Mouse (Mus musculus) Muller cell, postnatal 12 days (primary cell): Measurements from ENCODE around the gene Tmem238.

Experiments used
- DNase-seq: peaks from one replicate; pipeline ENCODE4 v3.0.0-alpha.2; 2015; ENCODE audit errors: inconsistent ontology term

Gene Tmem238

DNA sequence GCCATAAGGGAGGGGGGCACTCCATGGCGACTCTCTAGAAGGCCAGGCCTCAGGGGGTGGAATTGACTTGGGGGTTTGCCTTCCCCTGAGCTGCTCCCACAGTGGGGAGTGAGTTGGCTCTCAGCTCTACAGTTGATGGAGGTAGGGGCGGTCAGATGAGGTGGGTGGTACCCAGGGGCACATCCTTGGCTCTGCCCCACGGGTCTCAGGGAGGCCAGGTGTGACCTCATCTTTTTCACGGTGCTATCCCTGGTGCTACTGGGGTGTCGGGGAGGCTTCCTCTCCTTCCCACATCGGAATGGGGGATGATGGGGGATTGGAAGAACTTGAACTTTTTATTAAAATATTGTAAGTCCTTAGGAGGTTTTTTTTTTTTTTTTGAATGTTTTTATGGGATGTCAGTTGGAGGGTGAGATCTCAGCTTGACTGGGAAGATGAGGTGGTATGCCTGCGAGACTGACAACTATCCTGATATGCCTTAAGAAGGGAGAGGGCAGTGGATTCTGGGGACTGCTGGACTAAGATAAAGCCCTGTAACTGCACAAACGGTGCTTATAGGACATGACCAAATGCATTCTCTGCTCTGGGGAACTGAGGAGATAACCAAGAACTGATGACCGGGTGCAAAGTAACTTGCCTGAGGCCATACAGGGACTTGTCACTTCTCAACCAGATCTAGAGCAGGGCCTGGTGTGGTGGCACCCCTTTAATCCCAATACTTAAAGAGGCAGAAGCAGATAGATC lies 42.1 kb downstream of the Tmem238 start:
- DNase-seq, result no peak

DNA sequence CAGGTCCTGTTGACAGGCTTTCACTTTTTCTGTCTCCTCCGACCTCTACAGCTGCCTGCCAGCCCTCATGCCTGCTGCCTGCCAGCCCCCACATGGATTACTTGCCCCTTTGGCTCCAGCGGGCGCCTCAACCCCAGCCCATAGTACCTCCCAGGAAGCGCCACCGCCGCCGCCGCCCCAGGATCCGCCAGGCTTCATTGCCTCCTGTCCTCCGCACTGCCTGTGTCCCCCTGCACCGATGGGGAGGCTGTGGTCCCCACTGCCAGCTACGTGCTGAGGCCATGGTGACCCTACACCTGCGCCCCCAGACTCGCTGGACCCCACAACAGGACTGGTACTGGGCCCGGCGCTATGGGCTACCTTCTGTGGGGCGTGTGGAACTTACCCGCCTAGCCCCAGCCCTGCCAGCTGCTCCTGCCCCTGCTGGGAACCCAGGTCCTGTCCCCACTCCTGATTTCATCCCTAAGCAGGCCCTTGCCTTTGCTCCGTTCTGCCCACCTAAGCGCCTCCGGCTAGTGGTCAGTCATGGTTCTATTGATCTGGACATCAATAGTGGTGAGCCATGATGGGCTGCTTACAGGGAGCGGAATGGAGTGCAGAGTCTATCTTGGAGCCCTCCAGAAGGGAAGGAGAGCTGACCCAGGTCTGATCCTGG lies 43.0 kb downstream of the Tmem238 start:
- DNase-seq, result no peak

DNA sequence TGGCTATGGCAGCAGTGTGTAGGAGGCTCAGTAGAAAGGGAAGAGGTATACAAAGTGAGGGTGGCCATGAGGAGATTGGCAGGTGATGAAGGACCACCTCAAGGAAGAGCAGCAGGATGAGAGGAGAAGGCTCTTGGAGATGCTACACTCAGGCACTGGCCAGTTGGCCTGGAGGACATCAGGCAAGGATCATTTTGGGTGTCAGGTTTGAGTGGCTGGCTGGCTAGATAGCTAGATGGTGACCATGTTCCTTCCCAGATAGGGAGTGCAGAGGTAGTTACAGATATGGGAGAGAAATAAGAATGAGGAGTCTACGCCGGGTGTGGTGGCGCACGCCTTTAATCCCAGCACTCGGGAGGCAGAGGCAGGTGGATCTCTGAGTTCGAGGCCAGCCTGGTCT lies 44.6 kb downstream of the Tmem238 start:
- DNase-seq, result no peak

DNA sequence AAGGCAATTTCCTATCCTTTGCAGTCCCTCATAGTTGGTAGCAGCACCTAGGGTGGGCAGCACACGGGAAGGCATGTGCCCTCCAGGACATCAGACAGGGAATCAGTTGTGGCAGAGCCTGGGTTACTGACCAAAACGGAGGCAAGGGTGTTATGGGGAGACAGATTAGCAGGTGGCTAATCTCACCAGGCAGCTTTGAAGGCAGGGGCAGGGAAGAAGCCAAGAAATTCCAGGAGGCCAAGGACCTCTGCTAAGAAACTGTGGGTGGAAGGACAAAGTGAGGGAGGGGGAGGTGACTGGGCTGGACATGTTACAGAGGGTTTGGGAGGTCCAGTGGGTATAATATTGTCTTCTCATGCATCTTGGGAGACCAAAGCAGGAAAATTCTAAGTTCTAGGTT lies 46.1 kb downstream of the Tmem238 start:
- no peak for DNase-seq

DNA sequence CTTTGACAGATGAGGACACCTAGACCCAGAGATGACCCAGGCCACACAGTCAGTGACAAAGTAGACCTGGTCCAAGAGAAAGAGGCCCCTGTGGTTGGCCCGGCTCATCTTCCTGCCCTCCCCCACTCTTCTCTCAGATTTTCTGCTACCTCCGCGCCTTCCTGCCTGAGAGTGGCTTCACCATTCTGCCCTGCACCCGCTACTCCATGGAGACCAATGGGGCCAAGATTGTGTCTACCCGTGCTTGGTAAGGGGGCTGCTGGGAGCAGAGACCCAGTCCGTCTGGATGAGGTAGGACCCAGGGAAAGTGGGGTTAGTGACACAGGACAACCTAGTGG lies 47.0 kb downstream of the Tmem238 start:
- no peak for DNase-seq

DNA sequence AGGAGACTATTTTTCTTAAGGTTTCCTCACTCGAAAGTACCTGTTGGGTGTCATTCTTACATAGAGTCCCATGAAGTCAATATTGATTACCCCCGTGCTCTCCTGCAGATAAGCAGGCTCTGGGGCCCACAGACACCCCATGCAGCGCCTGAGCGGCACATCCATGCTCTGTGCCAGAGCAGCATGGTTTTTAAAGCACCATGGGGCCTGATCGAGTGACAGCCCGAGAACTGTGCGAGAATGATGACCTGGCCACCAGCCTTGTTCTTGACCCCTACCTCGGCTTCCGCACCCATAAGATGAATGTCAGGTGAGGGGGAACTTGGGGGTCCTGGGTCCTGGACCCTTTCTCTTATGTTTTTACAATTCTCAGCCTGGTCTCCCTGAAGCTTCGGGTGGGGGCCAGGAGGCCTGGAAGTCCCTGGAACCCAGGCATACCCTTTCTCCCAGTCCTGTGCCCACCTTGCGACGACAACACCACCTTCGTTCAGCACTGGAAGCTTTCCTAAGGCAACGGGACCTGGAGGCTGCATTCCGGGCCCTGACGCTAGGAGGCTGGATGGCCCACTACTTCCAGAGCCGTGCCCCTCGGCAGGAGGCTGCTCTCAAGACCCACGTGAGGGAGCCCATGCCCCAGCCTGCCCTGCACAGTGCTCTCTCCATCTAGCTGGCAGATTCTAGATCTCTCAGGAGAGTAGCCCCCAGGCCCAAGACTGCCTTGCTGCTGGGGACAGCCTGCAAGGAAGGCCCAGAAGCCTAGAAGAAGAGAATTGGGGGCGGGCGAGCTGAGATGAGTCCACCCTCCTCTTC lies 47.6 kb downstream of the Tmem238 start:
- DNase-seq, result no peak

DNA sequence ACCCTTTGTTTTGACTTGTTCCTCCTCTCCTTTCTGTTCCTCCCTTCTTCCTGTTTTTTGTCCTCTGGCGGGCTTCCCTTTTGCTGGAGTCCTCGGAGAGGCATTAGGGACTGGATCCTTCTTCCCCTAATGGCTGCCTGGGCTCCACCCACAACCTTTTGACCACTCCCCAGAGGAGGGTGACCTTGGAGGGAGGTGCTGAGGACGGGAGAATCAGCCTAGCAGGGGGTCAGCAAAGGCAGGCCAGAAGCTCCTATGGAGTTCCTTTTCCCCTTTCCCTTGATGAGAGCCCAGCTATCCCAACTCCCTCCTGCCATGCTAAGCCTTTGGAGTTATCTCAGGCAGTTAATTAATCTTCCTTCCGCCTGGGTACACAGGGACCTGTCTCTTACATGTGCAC lies 48.3 kb downstream of the Tmem238 start:
- DNase-seq, result peak; percentile 72

DNA sequence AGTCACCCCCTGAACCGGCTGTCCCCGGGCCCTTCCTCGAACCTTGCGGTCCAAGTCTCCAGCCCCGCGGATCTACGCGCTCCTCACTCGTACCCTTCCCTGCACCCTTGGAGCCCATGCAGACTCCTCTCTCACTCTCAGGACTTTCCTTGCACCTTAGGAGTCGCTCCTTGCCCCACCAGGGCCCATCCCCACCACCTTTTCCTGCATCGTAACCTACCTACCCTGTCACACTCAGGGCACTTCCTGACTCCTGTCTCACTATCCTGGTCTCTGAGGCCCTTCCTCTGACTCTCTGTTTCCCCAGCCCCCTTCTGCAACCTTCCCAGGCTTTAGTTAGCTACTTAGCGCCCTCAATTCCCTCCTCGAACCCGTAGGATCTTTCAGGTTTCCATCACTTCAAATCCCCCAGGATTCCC lies 49.1 kb downstream of the Tmem238 start:
- no peak for DNase-seq

DNA sequence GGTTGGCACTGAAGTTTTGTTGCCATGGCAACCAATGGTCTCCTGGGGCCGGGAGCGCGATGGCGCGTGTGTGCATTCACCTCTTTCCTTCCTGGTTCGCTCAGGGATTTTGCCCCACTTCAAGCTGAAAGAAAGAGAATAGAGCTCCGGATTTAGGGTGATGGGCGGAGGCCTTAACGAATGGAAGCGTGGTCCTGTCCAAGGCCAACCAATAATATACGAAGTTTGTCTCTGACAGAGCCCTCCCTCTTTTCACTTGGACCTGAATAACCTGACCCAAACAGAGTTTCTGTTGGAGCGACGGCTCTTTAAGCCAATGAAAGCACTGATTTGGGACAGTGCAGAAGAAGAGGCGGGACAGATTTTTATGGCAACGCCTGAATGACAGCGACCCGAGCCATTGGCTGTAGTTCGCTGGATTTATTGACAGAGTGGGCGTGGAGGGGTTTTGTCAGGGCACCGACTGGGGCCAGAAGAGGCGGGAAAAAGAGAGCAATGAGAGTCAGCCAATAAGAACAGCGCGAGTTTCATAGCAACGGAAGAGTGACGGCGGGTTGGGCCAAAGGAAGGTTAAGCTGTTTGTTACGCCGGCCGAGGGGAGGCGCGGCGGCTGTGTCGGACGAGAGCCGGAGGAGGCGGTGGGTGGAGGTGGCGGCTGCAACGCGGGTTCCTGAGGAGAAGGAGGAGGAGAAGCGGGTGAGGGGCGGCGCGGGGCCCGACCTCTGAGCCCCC lies 49.7 kb downstream of the Tmem238 start, which contains the start of gene Kmt5c:
TSS of gene Kmt5c (plus strand) at position 572 of the 732 bp plus-strand sequence.
- DNase-seq, result peak; percentile 100

DNA sequence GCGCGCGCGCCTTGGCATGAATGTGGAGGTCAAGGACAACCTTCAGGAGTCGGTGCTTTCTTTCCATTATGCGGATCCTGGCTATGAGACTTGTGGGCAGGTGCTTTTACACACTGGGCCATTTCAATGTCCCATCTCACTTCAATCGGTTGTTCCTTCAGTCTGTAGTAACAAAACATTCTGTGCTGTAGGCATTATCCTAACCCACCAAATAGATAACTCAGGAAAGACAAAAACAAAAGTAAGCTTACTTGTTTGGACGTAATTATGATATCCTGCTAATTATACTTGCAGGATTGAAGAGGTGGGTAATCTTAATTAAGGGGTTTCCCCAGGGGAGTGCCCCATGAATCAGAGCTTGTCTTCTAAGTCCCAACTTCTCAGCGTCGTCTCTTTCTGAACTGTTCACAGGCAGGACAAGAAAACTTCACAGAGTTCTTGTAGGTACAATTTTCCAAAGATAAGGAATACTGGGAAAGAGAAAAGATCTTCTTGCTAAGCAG lies 50.4 kb downstream of the Tmem238 start:
- DNase-seq, result no peak
